Comparison of ENCODE assay signal across 11 mouse cellular contexts in genomic region chr12:85467854-85468253, GRCm38 (mm10). TPM values are rescaled to one million over a fixed set of nuclear protein-coding genes. Genes with fewer than 3 reads are reported as not detected.
DNase-seq lines count a peak whose midpoint lies in the region; TF ChIP-seq lines count a peak whose summit lies in the region.
"Had no signal": no experiment of that assay in that cellular context is flagged by ENCODE, and none has a peak within 500 bp of the region (broad histone marks: within the 10 kb centered on the region; RNA-seq: fewer than 3 reads in every experiment).

No protein-coding gene starts in this region.

- peak; percentile 37 for DNase-seq in kidney, postnatal 10 days
- DNase-seq in kidney, adult 2 months = no peak
- DNase-seq in brain, adult 2 months (ENCODE audit: low read depth, low spot score) = peak; percentile 88
- DNase-seq in layer of hippocampus, adult 18-20 months (ENCODE audit: low spot score in 2 of 2) = peak; percentile 74 to 86
- peak; percentile 79 to 85 for DNase-seq in right cerebral cortex, adult 2 months (ENCODE audit: low spot score in 2 of 2)
- no peak for DNase-seq in ovary, postnatal 14 days (ENCODE audit: low spot score)
- no peak for DNase-seq in hindbrain, embryonic 10.5 days (ENCODE audit: low spot score)
- DNase-seq: lung, postnatal 10 days had no signal

- 74% methylated on average over 14 of the region's 14 CpGs for WGBS in kidney, adult 2 months
- WGBS in hindbrain, embryonic 10.5 days = 82% methylated on average over 14 of the region's 14 CpGs

- no peak for TF ChIP-seq POLR2A in kidney, adult 2 months (IDR thresholded peaks at IDR 0.05; ENCODE audit: low read depth, low read length)

- no peak overlapping the region for H3K4me3 ChIP-seq in kidney, adult 2 months (ENCODE audit: insufficient read depth, low read depth, low read length)
- H3K4me3 ChIP-seq in hindbrain, embryonic 10.5 days = no peak overlapping the region
- H3K4me3 ChIP-seq: heart, embryonic 15.5 days; intestine, embryonic 15.5 days; midbrain, embryonic 15.5 days had no signal

- H3K9me3 ChIP-seq in hindbrain, embryonic 10.5 days = no peaks in the 10 kb centered on the region
- H3K9me3 ChIP-seq: heart, embryonic 15.5 days; intestine, embryonic 15.5 days; midbrain, embryonic 15.5 days had no signal

- H3K27ac ChIP-seq in kidney, adult 2 months (ENCODE audit: insufficient read depth, low read depth, low read length) = no peak overlapping the region
- no peak overlapping the region for H3K27ac ChIP-seq in hindbrain, embryonic 10.5 days
- H3K27ac ChIP-seq: heart, embryonic 15.5 days; intestine, embryonic 15.5 days; midbrain, embryonic 15.5 days had no signal

- peaks cover 3% of the 10 kb centered on the region; the same call in 1 of the 2 replicates for H3K4me1 ChIP-seq in kidney, adult 2 months (ENCODE audit: control insufficient read depth, insufficient read depth, low read length)
- H3K4me1 ChIP-seq in hindbrain, embryonic 10.5 days (replicated peaks) = peaks cover 20% of the 10 kb centered on the region

- H3K27me3 ChIP-seq in kidney, adult 2 months (replicated peaks; ENCODE audit: control insufficient read depth, insufficient read depth, low read length) = no peaks in the 10 kb centered on the region
- H3K27me3 ChIP-seq in hindbrain, embryonic 10.5 days (ENCODE audit: insufficient read depth, poor library complexity, severe bottlenecking) = peaks cover 21% of the 10 kb centered on the region
- H3K27me3 ChIP-seq: heart, embryonic 15.5 days; intestine, embryonic 15.5 days; midbrain, embryonic 15.5 days had no signal

- no peak for TF ChIP-seq CTCF in kidney, adult 2 months (conservative IDR thresholded peaks at IDR 0.05; ENCODE audit: insufficient read depth, insufficient read length, low read depth, low read length)

- no peaks in the 10 kb centered on the region for H3K36me3 ChIP-seq in kidney, adult 2 months (ENCODE audit: control insufficient read depth, insufficient read depth, low read length)
- no peaks in the 10 kb centered on the region for H3K36me3 ChIP-seq in hindbrain, embryonic 10.5 days
- H3K36me3 ChIP-seq: heart, embryonic 15.5 days; intestine, embryonic 15.5 days; midbrain, embryonic 15.5 days had no signal

RNA-seq across cellular contexts. Expression of gene Fos, which starts 5.8 kb away (rescaled TPM):
- polyA plus RNA-seq in kidney, adult 2 months (2012; rRNA removed) = 1.2 and 1.3 TPM in 2 replicates
- total RNA-seq in layer of hippocampus, adult 18-20 months (2021) = 10 to 100 TPM; 26.1 to 28.2 TPM
- 1.5 TPM in 2 replicates for polyA plus RNA-seq in hindbrain, embryonic 10.5 days (2016; fragmentation: Nextera tagmentation; extraction: Ambion mirVana)

Comparison
In these comparisons a context has a peak if more than half of its experiments do, and no peak if none do; other contexts are left out.
1. DNase-seq: peak in kidney, postnatal 10 days (single experiment), brain, adult 2 months (single experiment), layer of hippocampus, adult 18-20 months (2 of 2) and right cerebral cortex, adult 2 months (2 of 2); none in kidney, adult 2 months (single experiment), ovary, postnatal 14 days (single experiment) and hindbrain, embryonic 10.5 days (single experiment).